Mouse (Mus musculus): ENCODE data around the gene Hnrnpa0.

Gene Hnrnpa0

DNA sequence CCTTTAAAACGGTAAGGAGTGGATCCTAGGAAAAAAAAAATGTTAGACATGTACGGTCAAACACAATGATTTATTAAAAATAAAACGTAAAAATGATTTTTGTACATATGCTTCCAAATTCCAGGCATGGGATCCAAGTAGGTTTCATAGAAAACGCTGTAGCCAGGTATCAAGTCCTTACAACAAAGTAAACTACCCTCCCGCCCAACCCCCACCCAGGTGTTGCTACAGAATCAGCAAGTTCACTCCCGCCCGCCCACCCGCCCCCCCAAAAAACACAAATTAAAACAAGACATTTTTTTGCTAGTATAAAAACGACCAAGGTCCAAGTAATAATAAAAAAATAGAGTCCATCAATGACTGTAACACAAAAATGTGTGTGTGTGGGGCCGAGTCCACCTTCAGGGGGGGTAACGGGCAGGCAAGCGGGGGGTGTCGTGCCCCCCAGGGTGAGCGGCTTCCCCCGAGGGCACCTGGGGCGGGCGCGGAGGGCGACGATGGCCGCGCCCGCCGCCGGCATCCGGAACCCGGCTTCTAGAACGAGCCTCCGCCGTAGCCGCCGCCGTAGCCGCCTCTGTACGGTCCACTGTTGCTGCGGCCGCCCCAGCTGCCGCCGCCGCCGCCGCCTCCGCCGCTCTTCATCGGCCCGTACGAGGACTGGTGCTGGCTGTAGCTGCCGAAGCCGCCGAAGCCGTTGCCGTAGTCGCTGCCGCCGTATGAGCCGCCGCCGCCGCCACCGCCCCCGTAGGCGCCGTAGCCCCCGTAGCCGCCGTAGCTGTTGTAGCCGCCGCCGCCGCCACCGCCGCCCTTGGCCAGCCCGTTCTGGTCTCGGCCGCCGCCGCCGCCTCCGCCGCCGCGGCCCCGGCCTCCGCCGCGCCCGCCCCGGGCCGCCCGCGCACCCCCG lies 1.2 kb downstream of the Hnrnpa0 start:
- DNase-seq (ENCODE audit: low spot score in 2 of 2), result no peak

GRCm38 (mm10) chr13:58126126-58126525 lies 2.2 kb downstream of the Hnrnpa0 start:
- DNase-seq (ENCODE audit: low spot score in 2 of 2), result no peak

- DNase-seq (ENCODE audit: low spot score in 2 of 2), result no peak
Measured at GRCm38 (mm10) chr13:58124989-58125388, 3.4 kb downstream of the Hnrnpa0 start.

GRCm38 (mm10) chr13:58124278-58124677 lies 4.1 kb downstream of the Hnrnpa0 start:
- DNase-seq (ENCODE audit: low spot score in 2 of 2), result no peak

GRCm38 (mm10) chr13:58123381-58123780 lies 5.0 kb downstream of the Hnrnpa0 start:
- no peak for DNase-seq (ENCODE audit: low spot score in 2 of 2)

DNA sequence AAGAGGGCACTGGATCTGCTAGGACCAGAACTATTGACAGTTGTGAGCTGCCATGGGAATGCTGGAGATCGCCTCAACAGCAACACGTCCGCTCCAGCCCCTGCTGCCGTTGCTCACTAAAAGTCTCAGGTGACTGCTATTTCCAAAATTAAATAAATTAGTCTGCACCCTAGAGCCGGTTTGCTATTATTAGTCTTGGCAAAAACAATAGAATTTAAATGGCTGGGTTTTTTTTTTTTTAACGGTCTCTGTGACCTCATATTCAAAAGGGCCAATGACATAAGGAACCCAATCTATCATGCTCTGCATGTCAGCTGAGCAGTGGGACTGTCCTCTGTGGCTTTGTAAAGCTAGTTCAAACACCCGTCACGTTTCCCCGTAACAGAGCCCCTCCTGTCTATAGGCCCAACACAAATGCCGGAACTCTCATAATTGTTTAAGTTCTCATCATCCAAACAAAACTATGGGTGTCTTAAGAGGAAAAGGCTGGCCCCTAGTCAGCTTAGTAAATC lies 5.5 kb downstream of the Hnrnpa0 start:
- DNase-seq (ENCODE audit: low spot score in 2 of 2), result no peak

- DNase-seq (ENCODE audit: low spot score in 2 of 2), result peak; percentile 39 to 42
Measured at GRCm38 (mm10) chr13:58117318-58118017, 10.9 kb downstream of the Hnrnpa0 start.

DNA sequence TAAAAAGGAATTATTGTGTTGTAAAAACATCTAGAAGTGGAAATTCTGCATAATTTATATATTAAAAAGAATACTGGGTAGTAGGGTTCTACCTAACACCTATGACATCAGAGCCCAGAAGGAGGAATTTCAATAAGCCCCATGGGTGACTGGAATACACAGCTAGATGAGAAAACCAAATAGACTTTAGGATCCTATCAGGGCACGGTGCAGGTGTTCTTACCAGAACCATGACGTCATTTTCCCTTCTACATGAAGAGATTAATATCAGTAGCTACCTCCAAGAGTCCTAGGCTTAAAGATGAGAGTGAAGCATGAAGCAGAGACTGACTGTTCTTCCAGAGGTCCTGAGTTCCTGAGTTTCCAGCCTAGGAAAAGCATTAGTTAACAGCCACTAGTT lies 11.6 kb downstream of the Hnrnpa0 start:
- DNase-seq (ENCODE audit: low spot score in 2 of 2), result no peak

GRCm38 (mm10) chr13:58115227-58115626 lies 13.1 kb downstream of the Hnrnpa0 start:
- peak in 1 of 2 experiments; percentile 21 for DNase-seq (ENCODE audit: low spot score in 2 of 2)

- peak in 1 of 2 experiments; percentile 58 for DNase-seq (ENCODE audit: low spot score in 2 of 2)
Measured at GRCm38 (mm10) chr13:58113061-58113900, 15.1 kb downstream of the Hnrnpa0 start, which contains the start of gene Klhl3. Gene Klhl3, minus strand, starts transcription at chr13:58113592.

GRCm38 (mm10) chr13:58112601-58113041 lies 15.7 kb downstream of the Hnrnpa0 start:
- DNase-seq (ENCODE audit: low spot score in 2 of 2), result peak in 1 of 2 experiments; percentile 31

DNA sequence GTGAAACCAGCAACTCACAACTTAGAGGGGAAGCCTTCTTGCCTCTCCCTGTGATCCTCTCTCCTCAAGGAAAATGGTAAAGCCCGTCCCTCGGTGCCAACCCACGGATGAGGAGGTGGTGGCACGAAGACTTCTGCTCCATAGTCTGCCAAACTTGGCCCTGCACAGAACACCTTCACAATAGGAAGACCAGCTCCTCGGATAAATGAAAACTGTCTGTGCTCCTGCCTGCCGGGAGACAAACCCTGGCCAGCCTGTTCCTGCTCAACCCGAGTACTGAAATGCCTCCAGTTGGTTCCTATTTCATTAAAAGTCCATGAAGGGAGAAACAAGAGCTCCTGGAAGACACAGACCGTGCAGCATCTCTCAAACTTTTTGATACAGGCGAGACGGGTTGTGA lies 16.2 kb downstream of the Hnrnpa0 start:
- no peak for DNase-seq (ENCODE audit: low spot score in 2 of 2)

DNA sequence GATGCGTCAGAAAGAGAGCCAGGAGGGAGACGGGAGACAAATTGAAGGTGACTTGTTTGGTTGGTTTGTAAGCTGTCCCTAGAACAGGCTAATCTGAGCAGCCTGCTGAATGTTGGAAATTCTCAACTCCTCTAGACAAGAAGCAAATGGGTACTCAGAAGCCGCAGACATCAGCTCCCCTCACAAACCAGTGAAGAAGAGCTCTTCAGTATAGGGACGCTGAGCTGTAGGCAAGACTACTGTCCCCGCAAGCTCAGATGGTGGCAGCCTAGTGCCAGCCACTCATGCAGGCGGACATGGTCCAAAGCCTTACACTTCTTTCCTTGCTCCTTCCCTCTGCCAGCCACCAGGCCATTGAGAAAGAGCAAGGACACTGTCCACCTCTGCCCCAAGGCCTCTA lies 17.1 kb downstream of the Hnrnpa0 start:
- DNase-seq (ENCODE audit: low spot score in 2 of 2), result no peak

- no peak for DNase-seq (ENCODE audit: low spot score in 2 of 2)
Measured at GRCm38 (mm10) chr13:58090643-58091042, 37.7 kb downstream of the Hnrnpa0 start.

- DNase-seq (ENCODE audit: low spot score in 2 of 2), result no peak
Measured at GRCm38 (mm10) chr13:58084396-58084795, 44.0 kb downstream of the Hnrnpa0 start.

DNA sequence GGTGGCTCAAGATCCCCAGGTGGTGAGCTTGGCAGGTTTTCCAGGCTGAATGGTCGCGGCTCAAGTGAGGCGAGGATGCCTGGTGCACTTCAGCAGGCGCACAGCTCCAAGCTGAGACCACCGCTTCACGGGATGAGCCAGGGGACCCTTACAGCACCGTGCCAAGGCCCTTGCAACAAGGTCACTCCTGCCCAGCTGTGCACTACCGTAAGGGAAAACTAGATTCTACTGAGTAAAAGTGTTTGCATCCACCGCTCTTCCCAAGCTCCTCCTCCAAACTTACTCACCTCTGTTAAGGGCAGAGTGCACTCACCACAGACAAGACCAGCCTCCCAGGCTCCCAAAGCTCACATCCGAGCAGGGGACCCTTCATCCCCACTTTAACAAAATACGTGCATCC lies 44.8 kb downstream of the Hnrnpa0 start:
- DNase-seq (ENCODE audit: low spot score in 2 of 2), result no peak

DNA sequence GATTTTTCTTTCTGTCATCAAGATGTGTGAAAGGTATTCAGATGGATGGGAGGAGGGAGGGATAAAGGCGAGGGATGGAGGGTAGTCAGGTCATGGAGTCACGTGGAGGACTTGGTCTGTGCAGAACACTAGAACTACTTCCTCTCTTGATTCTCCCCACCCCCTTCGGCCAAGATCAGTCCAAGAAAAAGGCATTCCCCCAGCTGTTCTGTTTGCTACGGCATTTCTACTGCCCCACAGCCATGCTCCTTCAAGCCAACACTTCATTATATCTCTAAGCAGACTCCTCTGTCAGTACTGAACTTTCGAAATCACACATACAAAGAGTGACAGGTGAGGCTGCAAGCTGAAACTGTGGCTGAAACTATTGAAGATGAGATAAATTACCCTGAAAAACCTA lies 45.3 kb downstream of the Hnrnpa0 start:
- no peak for DNase-seq (ENCODE audit: low spot score in 2 of 2)

DNA sequence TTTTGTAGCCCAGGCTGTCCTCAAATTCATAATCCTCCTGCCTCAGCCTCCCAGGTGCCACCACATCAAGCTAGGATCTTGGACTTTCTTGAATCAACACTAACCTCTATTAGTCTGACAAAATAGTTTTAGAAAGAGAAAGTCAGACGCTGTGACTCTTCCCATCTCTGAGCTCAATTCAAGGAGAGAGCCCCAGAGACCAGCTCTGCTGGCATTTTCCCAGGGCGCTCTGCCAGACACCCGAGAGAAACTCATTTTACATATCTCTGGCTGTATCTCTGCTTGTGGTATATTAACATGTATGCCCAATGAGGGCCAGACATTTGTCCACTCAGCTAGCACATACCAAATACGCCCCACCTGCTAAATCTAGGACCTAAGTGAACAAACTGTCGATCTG lies 50.0 kb downstream of the Hnrnpa0 start:
- no peak for DNase-seq (ENCODE audit: low spot score in 2 of 2)
